Mouse (Mus musculus) ES-Bruce4 (cell line): ENCODE measurements around the gene Synj1. TPM values are rescaled to one million over a fixed set of nuclear protein-coding genes. Genes with fewer than 3 reads are reported as not detected.

ENCODE experiments used
- H3K27ac ChIP-seq: 2 replicates; pipeline ENCODE4 v1.5.1; 2012; ENCODE audit warnings: low read length, inconsistent platforms; ENCODE audit not compliant: insufficient read depth
- H3K27me3 ChIP-seq: 2 replicates; pipeline ENCODE4 v1.6.1; 2012; ENCODE audit warnings: mild to moderate bottlenecking, low read length, inconsistent platforms; ENCODE audit not compliant: control insufficient read depth, poor library complexity, insufficient read depth, severe bottlenecking
- H3K36me3 ChIP-seq: 2 replicates; pipeline ENCODE4 v1.6.1; 2012; ENCODE audit warnings: inconsistent platforms, mild to moderate bottlenecking, low read length, moderate library complexity; ENCODE audit not compliant: control insufficient read depth, poor library complexity, insufficient read depth, severe bottlenecking
- H3K4me1 ChIP-seq: one replicate; pipeline ENCODE4 v1.8.1; 2011; ENCODE audit warnings: low read length; ENCODE audit not compliant: control insufficient read depth, insufficient read depth
- H3K4me3 ChIP-seq: 2 replicates; pipeline ENCODE4 v1.5.1; 2011; ENCODE audit warnings: low read depth, mild to moderate bottlenecking, low read length
- H3K9ac ChIP-seq: 2 replicates; pipeline ENCODE4 v1.6.1; 2012; ENCODE audit warnings: low read depth, mild to moderate bottlenecking, inconsistent platforms; ENCODE audit not compliant: poor library complexity, severe bottlenecking
- H3K9me3 ChIP-seq: replicated peaks from 2 replicates; pipeline ENCODE4 v1.6.1; 2012; ENCODE audit warnings: mild to moderate bottlenecking, low read length, inconsistent platforms; ENCODE audit not compliant: control insufficient read depth, poor library complexity, insufficient read depth, severe bottlenecking
- CTCF ChIP-seq: IDR thresholded peaks from one replicate; pipeline ENCODE4 v1.8.1; 2011; ENCODE audit warnings: low read depth, low read length
- EP300 ChIP-seq: IDR thresholded peaks from 2 replicates; pipeline ENCODE4 v1.6.1; 2011; ENCODE audit warnings: low read depth, low read length; ENCODE audit not compliant: insufficient read depth
- POLR2A ChIP-seq: IDR thresholded peaks from one replicate; pipeline ENCODE4 v1.8.1; 2011; ENCODE audit warnings: low read length; ENCODE audit not compliant: insufficient read depth
- polyA plus RNA-seq: library from polyadenylated mRNA; stranded (reverse); fragments of >200 nt; gene quantifications from 2 replicates; pipeline ENCODE4 v1.2.4, GENCODE M21; 2011; ENCODE audit warnings: low read depth; ENCODE audit not compliant: missing spikeins, insufficient read depth, insufficient read length

Gene Synj1
- polyA plus RNA-seq, 1 experiment: 27.5 TPM

GRCm38 (mm10) chr16:91045511-91045910 is 34.4 kb upstream of the Synj1 start:
- Histone ChIP-seq H3K4me3 (no peak overlapping the region), H3K27me3 (no peaks in the 10 kb centered on the region), H3K27ac (no peak overlapping the region), H3K9ac (peak overlapping the region; percentile 62; the same call in 1 of the 2 replicates), H3K4me1 (no peaks in the 10 kb centered on the region), H3K36me3 (peaks cover 4% of the 10 kb centered on the region; the same call in 1 of the 2 replicates), H3K9me3 (no peaks in the 10 kb centered on the region)
- TF ChIP-seq POLR2A: no peak
- TF ChIP-seq CTCF: peak; percentile 87
- 0 out of 2 replicates have a peak, but pooled peaks have one; percentile 5 for TF ChIP-seq EP300

- H3K9ac ChIP-seq: peak within 1 kb of the TSS; percentile 81
- peak within 1 kb of the TSS; percentile 38 for H3K27ac ChIP-seq
- no peaks in the 10 kb centered on the region for H3K9me3 ChIP-seq
- peak within 1 kb of the TSS; percentile 96 for H3K4me3 ChIP-seq
- peak; percentile 41; the same call in 1 of the 2 replicates for TF ChIP-seq EP300
- TF ChIP-seq POLR2A: peak; percentile 87
- peak; percentile 94 for TF ChIP-seq CTCF
- H3K4me1 ChIP-seq: no peaks in the 10 kb centered on the region
- peaks cover 4% of the 10 kb centered on the region; the same call in 1 of the 2 replicates for H3K36me3 ChIP-seq
- no peaks in the 10 kb centered on the region for H3K27me3 ChIP-seq
Measured at GRCm38 (mm10) chr16:91044270-91045182, 33.4 kb upstream of the Synj1 start, which contains the start of gene Paxbp1. Gene Paxbp1 (minus strand): TSS chr16:91044543.

GRCm38 (mm10) chr16:91043461-91044248 is 32.5 kb upstream of the Synj1 start:
- Histone ChIP-seq H3K27ac (no peak overlapping the region), H3K4me1 (no peaks in the 10 kb centered on the region), H3K36me3 (peaks cover 4% of the 10 kb centered on the region; the same call in 1 of the 2 replicates), H3K9me3 (no peaks in the 10 kb centered on the region), H3K4me3 (peak overlapping the region; percentile 96), H3K9ac (peak overlapping the region; percentile 81), H3K27me3 (no peaks in the 10 kb centered on the region)
- TF ChIP-seq CTCF (no peak), POLR2A (no peak), EP300 (no peak)

GRCm38 (mm10) chr16:91042640-91043039 is 31.5 kb upstream of the Synj1 start:
- Histone ChIP-seq H3K27me3 (no peaks in the 10 kb centered on the region), H3K4me1 (no peaks in the 10 kb centered on the region), H3K9me3 (no peaks in the 10 kb centered on the region), H3K36me3 (peaks cover 9% of the 10 kb centered on the region; the same call in 1 of the 2 replicates), H3K4me3 (no peak overlapping the region), H3K9ac (no peak overlapping the region), H3K27ac (no peak overlapping the region)
- no peak for TF ChIP-seq EP300
- TF ChIP-seq CTCF: no peak
- TF ChIP-seq POLR2A: no peak

- no peaks in the 10 kb centered on the region for H3K27me3 ChIP-seq
- no peaks in the 10 kb centered on the region for H3K4me1 ChIP-seq
- TF ChIP-seq POLR2A: no peak
- TF ChIP-seq CTCF: no peak
- TF ChIP-seq EP300: no peak
- H3K36me3 ChIP-seq: peaks cover 44% of the 10 kb centered on the region
- H3K27ac ChIP-seq: no peak overlapping the region
- H3K9ac ChIP-seq: no peak overlapping the region
- H3K4me3 ChIP-seq: no peak overlapping the region
- no peaks in the 10 kb centered on the region for H3K9me3 ChIP-seq
Measured at GRCm38 (mm10) chr16:91035866-91036265, 24.8 kb upstream of the Synj1 start.
